Mouse (Mus musculus) ovary, adult 18-20 months (tissue): Measurements from ENCODE around the gene Pbx1.
A peak's percentile ranks its signal among the peaks of the same experiment; 100 is the strongest.

Experiments used
- DNase-seq: peaks from one replicate; pipeline ENCODE4 v3.0.0; 2022; ENCODE audit warnings: low spot score, mixed read lengths

The Pbx1 gene

GRCm38 (mm10) chr1:168383832-168384593, 48.1 kb downstream of the Pbx1 start:
- DNase-seq: no peak

- DNase-seq: no peak
Observed at GRCm38 (mm10) chr1:168382823-168383157, 49.3 kb downstream of the Pbx1 start.

- no peak for DNase-seq
Observed at GRCm38 (mm10) chr1:168382106-168382822, 49.8 kb downstream of the Pbx1 start.

- no peak for DNase-seq
Observed at GRCm38 (mm10) chr1:168381451-168381850, 50.6 kb downstream of the Pbx1 start.

- no peak for DNase-seq
Observed at GRCm38 (mm10) chr1:168380241-168380770, 51.8 kb downstream of the Pbx1 start.

- DNase-seq: no peak
Observed at GRCm38 (mm10) chr1:168377650-168378049, 54.4 kb downstream of the Pbx1 start.

- no peak for DNase-seq
Observed at GRCm38 (mm10) chr1:168376330-168376729, 55.7 kb downstream of the Pbx1 start.

- DNase-seq: peak; percentile 21
Observed at GRCm38 (mm10) chr1:168374953-168375600, 57.0 kb downstream of the Pbx1 start.

GRCm38 (mm10) chr1:168372089-168372488, 60.0 kb downstream of the Pbx1 start:
- DNase-seq: no peak

- DNase-seq: no peak
Observed at GRCm38 (mm10) chr1:168370966-168371365, 61.1 kb downstream of the Pbx1 start.

GRCm38 (mm10) chr1:168366261-168366660, 65.8 kb downstream of the Pbx1 start:
- no peak for DNase-seq

GRCm38 (mm10) chr1:168364325-168364724, 67.7 kb downstream of the Pbx1 start:
- DNase-seq: no peak

- no peak for DNase-seq
Observed at GRCm38 (mm10) chr1:168363053-168363452, 69.0 kb downstream of the Pbx1 start.

- DNase-seq: peak; percentile 56
Observed at GRCm38 (mm10) chr1:168362464-168362863, 69.6 kb downstream of the Pbx1 start.

GRCm38 (mm10) chr1:168357680-168358611, 74.1 kb downstream of the Pbx1 start:
- DNase-seq: no peak

- DNase-seq: no peak
Observed at GRCm38 (mm10) chr1:168356970-168357441, 75.1 kb downstream of the Pbx1 start.

- no peak for DNase-seq
Observed at GRCm38 (mm10) chr1:168355985-168356556, 76.0 kb downstream of the Pbx1 start.

GRCm38 (mm10) chr1:168354934-168355333, 77.1 kb downstream of the Pbx1 start:
- no peak for DNase-seq

GRCm38 (mm10) chr1:168348036-168348784, 83.9 kb downstream of the Pbx1 start:
- DNase-seq: no peak

GRCm38 (mm10) chr1:168344918-168345317, 87.2 kb downstream of the Pbx1 start:
- peak; percentile 12 for DNase-seq
